Mouse (Mus musculus) testis, postnatal 14 days (tissue): ENCODE measurements around the gene Eif1.
A peak's percentile ranks its signal among the peaks of the same experiment; 100 is the strongest.
"Not testable (repeated sequence)": the region's sequence is repeated elsewhere in the genome, so short reads cannot be mapped to it uniquely, and the experiment has no call there.

Source experiments
- DNase-seq: peaks from one replicate; pipeline ENCODE4 v3.0.0; 2021; ENCODE audit warnings: low spot score

Gene Eif1

DNA sequence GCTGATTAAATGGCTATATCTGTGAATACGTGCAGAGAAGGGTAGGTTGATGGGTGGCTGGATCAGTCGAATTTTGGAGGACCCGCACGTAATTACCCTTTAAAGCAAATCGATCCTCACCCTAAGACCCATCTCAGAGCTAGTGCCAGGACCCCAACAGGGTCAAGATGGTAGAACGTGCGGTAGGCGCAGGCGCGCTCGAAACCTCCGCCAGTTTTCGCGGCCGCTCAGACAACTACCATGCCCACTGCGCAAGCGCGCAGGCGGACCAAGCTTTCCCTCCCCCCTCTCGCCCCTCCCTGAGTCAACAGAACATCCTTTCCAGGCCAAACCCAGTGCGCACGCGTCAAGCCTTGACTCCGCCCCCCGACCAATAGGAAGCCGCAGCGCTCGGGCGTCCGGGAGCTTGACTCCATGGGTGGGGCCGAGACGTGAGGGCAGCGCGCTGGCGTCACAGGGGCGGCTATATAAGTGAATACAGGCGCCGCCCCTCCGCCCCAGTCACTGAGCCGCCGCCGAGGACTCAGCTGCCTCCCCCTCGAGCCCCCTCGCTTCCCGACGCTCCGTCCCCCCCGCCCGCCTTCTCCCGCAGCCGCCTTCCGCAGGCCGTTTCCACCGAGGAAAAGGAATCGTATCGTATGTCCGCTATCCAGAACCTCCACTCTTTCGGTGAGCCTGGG lies at the start of gene Eif1:
Gene Eif1 (plus strand): TSS at position 394 of the 680 bp plus-strand sequence.
- peak; percentile 100 for DNase-seq

GRCm38 (mm10) chr11:100271878-100272277 lies 47.8 kb upstream of the Eif1 start:
- DNase-seq = no peak

DNA sequence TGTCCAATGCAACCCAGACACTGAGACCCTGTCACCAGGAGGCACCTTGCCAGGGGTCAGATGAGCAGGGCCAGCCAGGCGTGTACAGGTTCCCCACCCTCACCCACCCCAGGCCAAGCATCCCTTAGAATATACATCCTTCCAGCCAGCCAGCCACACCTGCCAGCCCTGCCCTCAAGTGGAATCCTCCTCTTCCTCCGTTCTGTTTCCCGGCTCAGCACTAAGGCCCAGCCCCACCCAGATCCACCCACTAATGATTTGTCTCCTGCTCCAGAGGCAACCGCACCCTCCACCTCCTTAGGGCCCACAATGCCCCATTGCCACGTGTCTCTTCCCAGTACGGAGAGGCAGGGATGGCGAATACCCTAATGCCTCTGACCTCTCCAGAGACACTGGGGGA lies 45.0 kb upstream of the Eif1 start:
- no peak for DNase-seq

DNA sequence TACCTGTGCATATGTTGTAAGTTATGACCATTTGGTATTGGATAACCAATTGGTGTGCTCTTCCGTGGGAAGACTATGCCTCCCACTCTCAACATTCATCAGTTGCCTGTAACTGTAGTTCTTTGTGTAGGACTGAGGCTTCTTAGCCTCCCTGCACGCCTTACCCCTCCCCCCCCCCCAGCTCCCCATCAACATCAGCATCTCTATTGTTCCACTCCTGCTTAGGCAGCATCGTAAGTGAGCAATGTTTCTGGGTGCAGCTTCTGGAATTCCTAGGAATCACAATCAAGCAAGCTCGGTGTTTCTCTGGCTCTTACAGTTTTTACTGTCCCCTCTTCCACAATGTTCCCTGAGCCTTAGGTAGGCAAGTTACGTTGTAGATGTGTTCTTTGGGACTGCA lies 44.2 kb upstream of the Eif1 start:
- DNase-seq = no peak

DNA sequence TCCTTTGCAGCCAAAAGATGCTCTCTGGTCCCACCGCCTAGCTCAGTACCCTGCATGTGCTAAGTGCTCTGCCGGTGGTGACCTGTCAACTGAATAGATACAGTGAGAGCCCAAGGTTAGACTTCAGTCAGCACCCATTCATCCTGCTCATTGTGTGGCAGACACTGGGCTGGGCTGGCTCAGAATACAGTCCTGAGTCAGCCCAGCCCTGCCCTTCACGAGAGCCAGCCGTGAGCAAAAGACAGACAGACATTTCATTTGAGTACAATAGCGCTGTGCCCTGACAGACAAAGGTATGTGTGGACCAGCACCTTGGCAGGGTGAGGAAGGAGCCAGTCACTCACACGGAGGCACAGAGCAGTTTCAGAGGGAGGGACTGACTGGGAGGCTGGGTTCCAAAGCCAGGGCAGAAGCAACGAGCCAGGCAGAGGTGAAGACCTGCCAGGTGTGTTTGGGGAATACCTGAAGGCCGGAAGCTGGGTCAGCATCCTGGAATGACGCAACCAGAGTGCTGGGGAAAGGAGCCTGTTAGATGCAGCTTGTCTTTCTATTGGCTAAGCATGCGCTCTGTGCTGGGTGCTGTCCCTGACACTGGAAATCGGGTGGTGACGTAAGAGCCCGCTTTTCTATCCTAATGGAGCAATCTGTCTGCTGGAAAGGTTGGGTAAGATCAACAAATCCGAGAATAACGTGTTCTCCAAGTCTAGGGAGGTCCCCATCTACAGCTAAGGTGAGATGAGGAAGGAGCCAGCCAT lies 41.8 kb upstream of the Eif1 start:
- no peak for DNase-seq

- DNase-seq = no peak
Measured at GRCm38 (mm10) chr11:100278759-100279158, 40.9 kb upstream of the Eif1 start.

DNA sequence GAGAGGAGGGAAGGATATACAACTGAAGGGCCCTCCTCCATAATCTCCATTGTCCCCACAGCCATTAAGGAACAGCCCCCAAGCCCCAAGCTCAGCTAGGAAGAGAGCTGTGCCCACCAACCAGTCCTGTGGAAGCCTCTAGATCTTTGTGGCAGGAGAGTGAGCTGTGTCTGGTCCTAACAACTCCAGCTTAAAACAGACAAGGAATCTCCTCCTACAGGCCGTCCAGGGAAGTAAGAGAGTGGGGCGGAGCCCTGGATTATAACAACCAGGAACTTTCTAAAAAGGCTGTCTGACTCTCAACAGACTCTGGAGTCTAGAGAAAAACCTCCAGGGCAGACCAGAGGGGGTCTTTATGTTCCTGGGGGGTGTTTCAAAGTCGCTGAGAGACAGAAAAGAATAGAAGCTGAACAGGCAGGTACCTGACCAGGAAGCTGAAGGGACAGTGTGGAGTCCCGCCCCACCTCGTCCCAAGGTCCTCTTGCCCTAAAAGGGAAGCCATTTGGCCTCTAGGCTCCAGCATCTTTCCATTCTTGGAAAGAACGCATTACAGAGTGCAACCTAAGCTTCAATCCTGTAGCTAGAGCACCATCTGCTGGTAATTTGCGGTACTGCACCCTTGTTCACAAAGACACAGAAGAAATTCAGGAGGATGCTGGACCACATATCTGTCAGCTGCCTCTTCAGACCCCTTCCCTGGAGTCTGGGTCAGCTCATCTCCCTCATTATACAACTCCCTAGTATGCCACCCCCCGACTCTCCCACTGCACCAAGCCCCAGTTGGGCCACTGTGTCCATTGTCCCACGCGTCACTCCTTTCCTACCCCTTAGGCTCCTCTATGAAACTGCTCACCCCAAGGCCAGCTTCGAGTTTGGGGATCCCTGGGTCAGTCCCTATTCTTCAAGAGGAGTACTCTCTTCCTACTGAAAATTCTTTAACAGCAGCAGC lies 37.8 kb upstream of the Eif1 start:
- peak; percentile 80 for DNase-seq

DNA sequence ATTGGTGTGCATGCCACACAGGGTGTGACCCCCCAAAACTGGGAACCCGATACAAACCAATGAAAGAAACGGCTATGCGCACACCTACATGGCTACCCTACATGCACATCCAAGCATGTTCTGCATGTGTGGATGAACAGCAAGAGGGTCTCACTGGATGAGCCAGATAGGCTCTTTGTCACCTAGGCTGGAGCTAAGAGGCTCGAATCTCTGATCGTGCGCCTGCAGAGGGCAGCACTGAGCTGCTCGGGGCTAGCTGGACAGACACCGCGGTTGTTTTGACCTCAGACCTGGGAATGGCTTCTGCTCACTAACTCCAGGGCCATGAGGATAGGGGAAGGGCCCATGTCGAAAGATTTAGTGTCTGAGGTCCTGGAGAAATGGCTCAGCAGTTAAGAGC lies 37.1 kb upstream of the Eif1 start:
- peak; percentile 50 for DNase-seq

- DNase-seq = no peak
Measured at GRCm38 (mm10) chr11:100284988-100285387, 34.7 kb upstream of the Eif1 start.

- DNase-seq = peak; percentile 43
Measured at GRCm38 (mm10) chr11:100287024-100287423, 32.7 kb upstream of the Eif1 start.

DNA sequence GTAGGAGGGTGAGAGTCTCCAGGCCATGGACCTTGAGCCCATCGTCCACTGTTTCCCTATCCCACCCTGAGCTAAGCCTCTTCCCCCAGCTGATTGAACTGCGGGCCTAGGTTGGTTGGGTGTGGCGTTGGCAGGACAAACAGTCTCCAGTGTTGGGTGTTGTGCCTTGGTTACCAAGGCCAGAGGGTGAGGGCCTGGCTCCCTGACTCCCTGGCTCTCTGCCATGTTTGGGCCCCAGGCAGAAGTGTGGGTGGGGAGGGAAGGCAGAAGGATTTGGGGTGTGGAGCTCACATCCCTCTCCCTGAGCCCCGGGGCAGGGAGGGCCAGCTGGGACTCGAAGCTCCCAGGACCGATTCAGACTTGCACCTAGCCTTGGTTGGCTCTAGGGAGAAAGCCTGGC lies 30.7 kb upstream of the Eif1 start:
- peak; percentile 65 for DNase-seq

DNA sequence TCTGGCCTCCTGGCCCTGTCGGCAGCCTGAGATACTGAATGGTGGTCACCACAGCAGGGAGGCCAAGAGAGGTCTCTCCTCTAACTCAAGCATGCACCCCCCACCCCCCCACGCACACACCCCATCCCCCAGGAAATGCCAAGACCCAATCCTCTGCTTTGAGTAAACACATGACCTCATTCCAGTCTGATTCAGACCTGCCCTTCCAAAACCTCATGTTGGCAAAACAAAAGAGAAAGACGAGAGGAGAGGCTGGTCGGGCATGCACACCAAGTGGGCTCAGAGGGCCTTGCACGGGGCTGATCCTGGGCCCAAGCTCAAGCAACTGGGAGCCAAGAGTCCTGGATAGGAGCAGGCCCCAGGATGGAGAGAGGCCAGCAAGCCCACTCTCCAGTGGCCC lies 29.4 kb upstream of the Eif1 start:
- no peak for DNase-seq

GRCm38 (mm10) chr11:100292884-100293283 lies 26.8 kb upstream of the Eif1 start:
- DNase-seq = no peak

- DNase-seq = peak; percentile 80
Measured at GRCm38 (mm10) chr11:100295308-100295707, 24.4 kb upstream of the Eif1 start.

DNA sequence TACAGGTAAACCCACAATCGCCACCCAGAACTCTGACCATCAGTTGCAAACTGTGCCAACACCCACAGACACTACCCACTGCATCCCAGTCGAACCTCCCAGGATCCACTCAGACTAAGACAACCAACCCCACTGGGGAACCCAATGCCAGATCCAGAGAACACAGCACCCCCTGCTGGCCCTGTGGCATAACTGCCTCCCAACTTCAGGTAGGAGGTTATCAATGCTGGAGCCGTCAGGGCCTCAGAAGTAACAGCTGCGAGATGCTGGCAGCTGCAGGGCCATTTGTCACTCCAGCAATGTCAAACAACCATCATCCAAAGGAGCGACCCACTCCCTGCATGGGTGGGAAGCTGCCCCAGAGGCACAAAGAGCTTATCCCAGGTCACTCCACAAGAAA lies 21.9 kb upstream of the Eif1 start:
- DNase-seq = peak; percentile 28

- DNase-seq = peak; percentile 76
Measured at GRCm38 (mm10) chr11:100298274-100299036, 21.2 kb upstream of the Eif1 start.

DNA sequence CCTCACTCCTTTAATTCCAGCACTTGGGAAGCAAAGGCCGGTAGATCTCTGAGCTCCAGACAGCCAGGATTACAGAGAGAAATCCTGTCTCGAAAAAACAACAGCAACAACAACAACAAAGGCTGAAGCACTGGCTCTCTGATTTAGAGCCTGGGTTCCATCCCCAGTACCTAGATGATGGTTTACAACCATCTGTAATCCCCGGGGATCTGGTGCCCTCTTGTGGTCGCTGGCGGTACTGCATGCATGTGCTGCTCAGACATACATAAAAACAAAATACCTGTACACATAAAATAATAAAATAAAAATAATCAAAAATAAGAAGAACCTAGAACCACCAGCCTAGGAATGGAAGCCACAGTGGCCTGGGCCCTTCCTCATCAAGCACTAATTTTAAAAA lies 19.4 kb upstream of the Eif1 start:
- DNase-seq = peak; percentile 52

GRCm38 (mm10) chr11:100301292-100301691 lies 18.4 kb upstream of the Eif1 start:
- DNase-seq = no peak

DNA sequence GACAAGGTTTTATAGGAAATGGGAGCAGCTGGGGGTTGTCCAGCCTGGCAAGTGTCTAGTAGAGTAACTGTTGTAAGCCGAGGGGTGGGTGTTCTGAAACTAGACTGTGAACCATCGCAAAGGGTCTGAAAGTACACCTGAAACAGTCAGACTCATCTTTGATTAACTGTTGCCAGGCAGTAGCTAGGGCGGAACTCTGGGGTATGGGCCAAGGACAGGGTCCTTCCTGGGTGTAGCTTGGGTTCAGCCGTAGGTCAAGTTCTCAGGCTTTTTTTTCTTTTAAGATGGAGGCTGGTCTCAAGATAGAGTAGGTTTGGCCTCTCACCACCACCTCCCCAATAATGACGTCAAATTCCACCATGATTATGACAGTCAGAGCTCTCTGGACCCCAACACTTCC lies 11.8 kb upstream of the Eif1 start:
- DNase-seq = no peak

DNA sequence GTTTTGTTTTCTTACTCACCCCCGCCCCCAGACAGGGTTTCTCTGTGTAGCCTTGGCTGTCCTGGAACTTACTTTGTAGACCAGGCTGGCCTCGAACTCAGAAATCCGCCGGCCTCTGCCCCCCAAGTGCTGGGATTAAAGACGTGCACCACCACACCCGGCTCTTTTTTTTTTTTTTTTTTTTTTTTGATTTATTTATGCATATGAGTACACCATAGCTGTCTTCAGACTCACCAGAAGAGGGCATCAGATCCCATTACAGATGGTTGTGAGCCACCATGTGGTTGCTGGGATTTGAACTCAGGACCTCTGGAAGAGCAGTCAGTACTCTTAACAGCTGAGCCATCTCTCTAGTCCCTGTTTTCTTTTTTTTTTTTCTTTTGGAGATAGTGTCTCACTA lies 11.0 kb upstream of the Eif1 start:
- not testable (repeated sequence) for DNase-seq

GRCm38 (mm10) chr11:100311656-100312055 lies 8.0 kb upstream of the Eif1 start:
- no peak for DNase-seq
